Mouse (Mus musculus) liver, embryonic 11.5 days (tissue): ENCODE measurements around the gene Cdk5r1. TPM values are rescaled to one million over a fixed set of nuclear protein-coding genes. Genes with fewer than 3 reads are reported as not detected.

Source experiments
- ATAC-seq: fragments of 200-750 bp; cut with Nextera tagmentation; replicated peaks from 2 replicates; pipeline ENCODE4 v1.8.0; 2017; ENCODE audit warnings: moderate number of reproducible peaks, mild to moderate bottlenecking, moderate TSS enrichment, moderate library complexity; ENCODE audit not compliant: low FRiP score
- DNase-seq: peaks from one replicate; pipeline ENCODE4 v3.0.0-alpha.2; 2017; ENCODE audit warnings: low spot score
- H3K27ac ChIP-seq: fragments of 300-500 bp; sonication (generic); 2 replicates; pipeline ENCODE4 v1.5.1; 2014; ENCODE audit warnings: mild to moderate bottlenecking, low read depth, low read length, control low read depth
- H3K27me3 ChIP-seq: fragments of 300-500 bp; sonication (generic); replicated peaks from 2 replicates; pipeline ENCODE4 v1.6.1; 2014; ENCODE audit warnings: low read length, mixed read lengths; ENCODE audit not compliant: control insufficient read depth, insufficient read depth
- H3K36me3 ChIP-seq: fragments of 300-500 bp; sonication (generic); 2 replicates; pipeline ENCODE4 v1.6.1; 2014; ENCODE audit warnings: mild to moderate bottlenecking, low read length, moderate library complexity, mixed read lengths; ENCODE audit not compliant: control insufficient read depth, insufficient read depth
- H3K4me1 ChIP-seq: fragments of 300-500 bp; sonication (generic); replicated peaks from 2 replicates; pipeline ENCODE4 v1.6.1; 2014; ENCODE audit warnings: low read length, mixed read lengths; ENCODE audit not compliant: control insufficient read depth, insufficient read depth
- H3K4me2 ChIP-seq: fragments of 300-500 bp; sonication (generic); 2 replicates; pipeline ENCODE4 v1.6.1; 2014; ENCODE audit warnings: mild to moderate bottlenecking, control low read depth, moderate library complexity
- H3K4me3 ChIP-seq: fragments of 300-500 bp; sonication (generic); 2 replicates; pipeline ENCODE4 v1.5.1; 2014; ENCODE audit warnings: low read depth, low read length, control low read depth
- H3K9ac ChIP-seq: fragments of 300-500 bp; sonication (generic); 2 replicates; pipeline ENCODE4 v1.6.1; 2014; ENCODE audit warnings: low read depth, low read length, control low read depth
- H3K9me3 ChIP-seq: fragments of 300-500 bp; sonication (generic); 2 replicates; pipeline ENCODE4 v1.6.1; 2016; ENCODE audit warnings: low read length, inconsistent platforms, mixed read lengths; ENCODE audit not compliant: control insufficient read depth
- WGBS: fragments of 180-500 bp; shearing (Covaris S2); extraction: QIAGEN DNeasy Blood & Tissue Kit; methylation state at CpG from one replicate; pipeline ENCODE4 v1.1.7; 2014; 5-methylcytosine and 5-hydroxymethylcytosine counted together
- polyA plus RNA-seq: library from polyadenylated mRNA; unstranded; fragments of >200 nt; fragmentation: Nextera tagmentation; extraction: Ambion mirVana; gene quantifications from 2 replicates; pipeline ENCODE4 v1.2.1, GENCODE M21; 2014

The Cdk5r1 gene
- polyA plus RNA-seq, 1 experiment from 2014 or later: 0.77 TPM

- no peaks in the 10 kb centered on the region for H3K9me3 ChIP-seq
- no peaks in the 10 kb centered on the region for H3K27me3 ChIP-seq
- H3K36me3 ChIP-seq: no peaks in the 10 kb centered on the region
- H3K4me3 ChIP-seq: no peak overlapping the region
- H3K4me2 ChIP-seq: no peak overlapping the region
- 0 out of 2 replicates have a peak, but pooled peaks cover 7% of the 10 kb centered on the region for H3K4me1 ChIP-seq
- whole genome bisulfite sequencing: 63% methylated on average over 1 of the region's 1 CpGs
- DNase-seq (no peak), ATAC-seq (no peak)
- no peak overlapping the region for H3K27ac ChIP-seq
- no peak overlapping the region for H3K9ac ChIP-seq
These were observed 19.8 kb downstream of the Cdk5r1 start for GRCm38 (mm10) chr11:80496640-80497039.

GRCm38 (mm10) chr11:80497225-80497919 is 20.5 kb downstream of the Cdk5r1 start:
- DNase-seq (no peak), ATAC-seq (no peak)
- Histone ChIP-seq H3K4me2 (no peak overlapping the region), H3K4me3 (no peak overlapping the region), H3K27me3 (no peaks in the 10 kb centered on the region), H3K27ac (no peak overlapping the region), H3K36me3 (no peaks in the 10 kb centered on the region), H3K4me1 (0 out of 2 replicates have a peak, but pooled peaks cover 7% of the 10 kb centered on the region), H3K9me3 (no peaks in the 10 kb centered on the region), H3K9ac (no peak overlapping the region)
- 83% methylated on average over 10 of the region's 10 CpGs for WGBS

GRCm38 (mm10) chr11:80498328-80499070 is 21.7 kb downstream of the Cdk5r1 start:
- DNase-seq: no peak
- H3K4me3 ChIP-seq: no peak overlapping the region
- no peaks in the 10 kb centered on the region for H3K36me3 ChIP-seq
- H3K27ac ChIP-seq: no peak overlapping the region
- H3K9me3 ChIP-seq: no peaks in the 10 kb centered on the region
- WGBS: 71% methylated on average over 11 of the region's 11 CpGs
- no peak for ATAC-seq
- H3K27me3 ChIP-seq: no peaks in the 10 kb centered on the region
- H3K4me2 ChIP-seq: no peak overlapping the region
- no peak overlapping the region for H3K9ac ChIP-seq
- H3K4me1 ChIP-seq: 0 out of 2 replicates have a peak, but pooled peaks cover 7% of the 10 kb centered on the region

GRCm38 (mm10) chr11:80499550-80499952 is 22.7 kb downstream of the Cdk5r1 start:
- Histone ChIP-seq H3K4me1 (peaks cover 13% of the 10 kb centered on the region; the same call in 1 of the 2 replicates), H3K27ac (no peak overlapping the region), H3K27me3 (no peaks in the 10 kb centered on the region), H3K9ac (no peak overlapping the region), H3K4me2 (no peak overlapping the region), H3K9me3 (no peaks in the 10 kb centered on the region), H3K36me3 (no peaks in the 10 kb centered on the region), H3K4me3 (no peak overlapping the region)
- ATAC-seq (no peak), DNase-seq (no peak)
- WGBS: 73% methylated on average over 4 of the region's 4 CpGs

GRCm38 (mm10) chr11:80503281-80503680 is 26.5 kb downstream of the Cdk5r1 start:
- WGBS: 74% methylated on average over 6 of the region's 6 CpGs
- ATAC-seq (no peak), DNase-seq (no peak)
- H3K4me3 ChIP-seq: no peak overlapping the region
- no peak overlapping the region for H3K27ac ChIP-seq
- no peaks in the 10 kb centered on the region for H3K36me3 ChIP-seq
- H3K4me1 ChIP-seq: peaks cover 13% of the 10 kb centered on the region; the same call in 1 of the 2 replicates
- H3K4me2 ChIP-seq: no peak overlapping the region
- no peaks in the 10 kb centered on the region for H3K9me3 ChIP-seq
- H3K9ac ChIP-seq: no peak overlapping the region
- no peaks in the 10 kb centered on the region for H3K27me3 ChIP-seq

DNA sequence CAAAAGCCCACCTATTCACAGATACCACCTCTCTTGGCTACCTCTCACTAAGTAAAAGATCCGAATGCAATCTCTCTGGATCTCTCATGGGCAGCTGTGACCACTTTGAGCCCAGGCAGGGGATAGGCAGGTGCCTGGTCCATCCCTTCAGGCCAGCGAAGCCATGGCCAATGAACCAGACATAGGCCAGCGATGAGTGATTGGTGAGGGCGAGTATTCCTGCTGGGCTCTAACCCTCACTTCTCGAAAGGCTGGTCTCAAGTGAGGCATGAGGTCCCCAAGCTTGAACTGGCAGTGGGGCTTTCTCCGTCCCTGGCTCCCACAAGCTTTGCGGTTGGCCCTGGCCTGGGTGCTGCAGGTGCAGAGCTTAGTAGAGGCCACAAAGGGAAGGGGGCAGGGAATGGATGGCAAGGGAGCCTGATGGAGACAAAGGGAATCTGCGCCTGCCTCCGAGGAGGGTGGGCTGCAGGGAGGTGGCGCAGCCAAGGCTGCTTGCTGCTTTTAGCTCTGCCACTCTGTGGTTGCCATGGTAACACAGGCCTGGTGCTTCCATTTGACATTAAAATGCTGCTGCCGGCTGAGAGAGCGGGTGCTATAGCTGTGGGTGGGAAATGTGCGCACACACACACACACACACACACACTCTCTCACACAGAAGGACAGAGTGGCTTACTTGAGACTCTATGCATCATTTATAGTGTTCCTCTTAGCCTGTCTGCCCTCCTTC is 27.1 kb downstream of the Cdk5r1 start:
- Histone ChIP-seq H3K36me3 (no peaks in the 10 kb centered on the region), H3K4me3 (no peak overlapping the region), H3K27me3 (no peaks in the 10 kb centered on the region), H3K4me1 (peaks cover 14% of the 10 kb centered on the region), H3K9ac (no peak overlapping the region), H3K4me2 (no peak overlapping the region), H3K9me3 (no peaks in the 10 kb centered on the region), H3K27ac (no peak overlapping the region)
- no peak for ATAC-seq
- WGBS: 51% methylated on average over 13 of the region's 13 CpGs
- no peak for DNase-seq

- no peak overlapping the region for H3K27ac ChIP-seq
- ATAC-seq: no peak
- H3K4me1 ChIP-seq: peaks cover 9% of the 10 kb centered on the region
- H3K27me3 ChIP-seq: no peaks in the 10 kb centered on the region
- H3K4me2 ChIP-seq: no peak overlapping the region
- DNase-seq: no peak
- H3K9me3 ChIP-seq: no peaks in the 10 kb centered on the region
- no peak overlapping the region for H3K4me3 ChIP-seq
- H3K9ac ChIP-seq: no peak overlapping the region
- WGBS: 38% methylated on average over 6 of the region's 6 CpGs
- H3K36me3 ChIP-seq: no peaks in the 10 kb centered on the region
These were observed 27.9 kb downstream of the Cdk5r1 start for GRCm38 (mm10) chr11:80504519-80505385.

- no peaks in the 10 kb centered on the region for H3K36me3 ChIP-seq
- no peak overlapping the region for H3K4me3 ChIP-seq
- no peak for DNase-seq
- H3K9ac ChIP-seq: no peak overlapping the region
- H3K9me3 ChIP-seq: no peaks in the 10 kb centered on the region
- no peak overlapping the region for H3K4me2 ChIP-seq
- H3K4me1 ChIP-seq: peaks cover 9% of the 10 kb centered on the region
- no peak overlapping the region for H3K27ac ChIP-seq
- 85% methylated on average over 3 of the region's 3 CpGs for WGBS
- ATAC-seq: no peak
- no peaks in the 10 kb centered on the region for H3K27me3 ChIP-seq
These were observed 28.8 kb downstream of the Cdk5r1 start for GRCm38 (mm10) chr11:80505581-80505980.
